Mouse (Mus musculus) urinary bladder, postnatal 25 days (tissue): Measurements from ENCODE around the gene Hvcn1.
A peak's percentile ranks its signal among the peaks of the same experiment; 100 is the strongest.
"Not testable (repeated sequence)": the region's sequence is repeated elsewhere in the genome, so short reads cannot be mapped to it uniquely, and the experiment has no call there.

Experiments
- DNase-seq: peaks from one replicate; pipeline ENCODE4 v3.0.0; 2022; ENCODE audit warnings: low spot score

Hvcn1 gene

DNA sequence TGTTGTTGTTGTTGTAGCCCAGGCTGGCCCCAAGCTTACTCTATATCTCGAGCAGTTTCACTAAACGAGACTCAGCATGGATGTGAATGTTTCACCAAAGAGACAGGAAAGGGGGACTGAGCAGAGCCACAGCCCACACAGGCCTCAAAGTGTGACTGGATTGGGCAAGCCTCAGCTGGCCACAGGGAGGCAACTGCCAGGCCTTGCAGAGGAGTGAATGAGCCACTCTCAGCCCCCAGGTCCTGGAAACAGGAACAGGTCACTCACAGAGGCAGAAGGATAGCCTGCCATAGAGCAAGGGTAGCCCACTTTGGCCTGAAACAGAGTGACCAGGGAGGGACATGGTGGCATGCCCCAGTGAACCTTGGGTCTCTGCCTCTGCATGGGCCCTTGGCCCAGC, 2.4 kb upstream of the Hvcn1 start:
- DNase-seq, result no peak

GRCm38 (mm10) chr5:122208909-122209308, 2.3 kb downstream of the Hvcn1 start:
- no peak for DNase-seq

- peak; percentile 18 for DNase-seq
Observed at GRCm38 (mm10) chr5:122209591-122210368, 3.2 kb downstream of the Hvcn1 start.

- DNase-seq, result no peak
Observed at GRCm38 (mm10) chr5:122210890-122211289, 4.3 kb downstream of the Hvcn1 start.

DNA sequence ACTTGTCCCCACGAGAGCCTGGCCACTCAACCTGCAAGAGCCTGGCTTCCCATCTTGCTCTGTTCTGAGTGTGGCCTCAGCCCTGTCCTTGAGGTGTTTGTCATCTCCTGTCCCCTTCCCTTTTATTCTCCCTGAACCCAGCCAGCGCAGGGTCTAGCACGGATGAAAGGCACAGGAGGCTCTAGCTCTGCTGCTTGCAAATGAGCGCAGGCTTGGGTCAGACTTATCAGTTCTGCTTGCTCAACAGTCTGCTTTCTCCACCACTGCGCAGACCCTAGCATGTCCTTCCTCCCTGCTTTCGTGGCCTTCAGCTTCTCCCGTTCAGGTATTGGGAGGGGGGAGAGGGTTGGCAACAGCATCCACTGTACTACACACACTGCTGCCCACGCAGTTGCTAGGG, 5.5 kb downstream of the Hvcn1 start:
- no peak for DNase-seq

GRCm38 (mm10) chr5:122212820-122213219, 6.2 kb downstream of the Hvcn1 start:
- not testable (repeated sequence) for DNase-seq

GRCm38 (mm10) chr5:122213861-122214260, 7.3 kb downstream of the Hvcn1 start:
- no peak for DNase-seq

DNA sequence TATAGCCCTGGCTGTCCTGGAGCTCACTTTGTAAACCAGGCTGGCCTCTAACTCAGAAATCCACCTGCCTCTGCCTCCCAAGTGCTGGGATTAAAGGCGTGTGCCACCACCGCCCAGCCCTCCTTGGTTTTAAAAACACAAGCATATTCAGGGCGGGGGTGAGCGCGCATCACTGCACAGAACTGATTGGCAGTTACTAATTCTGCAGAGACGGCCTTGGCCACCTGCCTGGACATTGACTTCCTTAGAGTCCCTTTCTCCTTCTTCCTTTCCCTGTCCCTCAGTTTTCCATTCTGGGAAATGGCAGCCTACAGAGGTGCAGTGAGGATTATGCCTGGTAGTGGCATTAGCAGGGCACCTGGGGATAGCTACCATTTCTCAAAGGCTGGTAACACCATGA, 11.0 kb downstream of the Hvcn1 start:
- DNase-seq, result no peak

DNA sequence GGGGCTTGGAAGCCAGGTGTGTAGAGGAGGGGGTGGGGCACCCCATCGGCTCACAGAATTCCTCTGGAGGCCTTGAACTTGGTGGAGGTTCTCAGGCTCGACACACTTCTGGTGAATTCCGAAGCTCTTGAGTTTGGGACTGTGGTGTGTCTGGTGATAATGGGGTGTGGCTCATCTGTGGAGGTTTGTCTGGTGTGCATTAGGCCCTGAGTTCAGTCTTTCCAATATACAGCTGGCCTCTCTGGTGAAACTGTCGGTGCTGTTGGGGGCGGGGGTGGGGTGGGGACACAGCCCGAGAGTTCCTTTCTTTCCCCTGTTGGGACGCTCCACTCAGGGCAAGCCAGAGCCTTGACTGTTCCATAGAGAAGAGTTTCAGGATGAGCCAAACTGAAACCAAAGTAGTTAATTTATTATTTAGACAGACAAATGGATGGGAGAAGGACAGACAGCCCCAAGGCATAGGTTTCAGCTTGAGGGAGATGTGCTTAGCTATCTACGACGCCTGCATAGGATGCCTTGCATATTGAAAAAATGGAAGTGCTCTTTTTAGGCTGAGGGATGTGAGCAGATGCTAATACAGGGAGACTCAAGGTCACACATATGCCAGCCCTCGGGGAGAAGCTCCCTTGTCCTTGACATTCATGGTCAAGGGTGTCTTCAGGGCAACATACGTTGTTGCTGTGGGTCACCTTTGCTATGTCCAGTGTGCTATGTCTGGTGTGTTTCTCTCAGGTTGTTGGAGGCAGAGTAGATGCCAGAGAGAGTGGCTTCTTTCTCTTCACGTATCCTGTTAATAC, 11.7 kb downstream of the Hvcn1 start:
- no peak for DNase-seq

DNA sequence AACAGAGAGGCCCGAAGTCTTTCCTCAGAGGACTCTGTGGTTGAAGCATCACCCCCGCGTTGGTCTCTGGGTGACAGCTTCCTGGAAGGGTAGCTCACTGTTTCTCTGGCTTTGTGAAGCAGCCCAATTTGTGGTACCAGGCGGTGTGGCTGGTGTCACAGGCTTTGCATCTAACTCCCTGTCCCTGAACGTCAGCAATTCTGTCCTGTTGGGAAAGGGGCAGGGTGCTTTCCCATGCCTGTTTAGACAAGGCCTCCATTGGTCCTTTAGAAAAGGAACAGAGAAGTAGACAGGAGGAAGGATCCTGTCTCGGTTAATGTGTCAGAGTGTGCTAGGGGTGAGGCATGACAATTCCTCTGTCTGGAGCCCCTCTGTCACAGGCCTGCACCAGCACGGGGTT, 12.3 kb downstream of the Hvcn1 start:
- no peak for DNase-seq

DNA sequence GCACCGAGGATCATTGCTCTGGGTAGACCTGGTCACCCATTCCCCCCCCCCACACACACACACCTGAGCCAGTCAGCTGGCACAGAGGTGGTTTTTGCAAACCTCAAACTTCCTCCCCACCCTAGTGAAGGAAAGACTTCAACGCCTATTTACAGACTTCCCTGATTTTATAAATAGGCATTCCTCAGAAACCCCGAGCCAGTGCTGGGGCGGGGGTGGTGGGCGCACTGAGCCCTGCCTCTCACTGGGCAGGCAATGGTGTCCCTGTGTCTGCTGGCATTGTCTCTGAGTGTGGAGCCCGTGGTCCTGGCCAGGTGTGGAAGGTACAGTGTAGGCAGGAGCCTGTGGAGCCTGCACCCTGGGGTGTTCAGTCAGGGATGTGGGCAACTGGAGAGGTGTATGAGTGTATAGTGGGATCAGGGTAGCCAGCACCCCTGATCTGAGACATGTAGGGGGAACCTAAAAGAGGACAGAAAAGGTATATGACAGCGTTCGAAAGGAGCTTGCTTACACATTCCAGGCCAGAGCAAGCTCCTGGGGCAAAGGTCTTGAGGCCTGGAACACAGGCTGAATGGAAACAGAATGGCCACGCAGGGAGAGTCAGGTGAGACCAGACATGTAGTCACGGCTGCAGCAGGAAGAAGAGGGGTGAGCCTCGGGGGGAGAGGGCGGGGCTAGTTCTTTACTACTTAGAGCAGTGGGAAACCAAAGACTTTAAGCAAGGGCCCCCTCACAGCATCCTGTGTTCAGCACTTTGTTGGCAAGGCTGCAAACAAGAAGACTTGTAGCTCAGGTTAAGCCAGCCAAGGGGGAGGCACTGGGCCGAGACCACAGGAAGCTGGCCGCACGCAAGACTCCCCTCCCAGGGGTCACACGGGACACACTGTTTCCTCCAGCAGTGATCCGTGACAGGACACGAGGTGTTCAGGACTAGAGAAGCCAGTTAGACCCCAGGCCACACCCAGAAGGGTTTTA, 13.3 kb downstream of the Hvcn1 start:
- no peak for DNase-seq

- no peak for DNase-seq
Observed at GRCm38 (mm10) chr5:122221085-122221484, 14.5 kb downstream of the Hvcn1 start.

GRCm38 (mm10) chr5:122224291-122224690, 17.7 kb downstream of the Hvcn1 start:
- no peak for DNase-seq

DNA sequence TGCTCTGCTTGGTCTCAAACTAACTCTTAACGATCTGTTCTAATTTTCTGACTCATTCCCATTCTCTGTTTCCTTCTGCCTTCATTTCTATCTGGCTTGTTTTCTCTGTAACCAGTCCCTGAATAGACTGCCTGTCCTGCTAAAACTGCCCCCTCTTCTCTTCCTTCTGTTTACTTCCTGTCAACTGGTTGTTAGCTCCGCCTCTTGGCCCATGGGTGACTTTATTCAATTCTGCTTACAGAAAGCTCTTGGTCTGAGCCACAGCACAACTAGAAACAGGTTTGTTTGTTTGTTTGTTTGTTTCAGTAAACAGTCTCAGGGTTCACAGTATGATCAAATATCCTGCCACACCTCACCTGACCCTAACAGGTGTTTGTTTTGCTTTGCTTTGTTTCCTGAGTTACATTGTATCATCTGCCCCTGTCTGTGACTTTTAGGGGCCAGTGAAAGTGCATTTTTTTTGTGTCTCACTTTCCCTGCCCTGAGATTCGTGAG, 21.7 kb downstream of the Hvcn1 start:
- DNase-seq, result no peak

DNA sequence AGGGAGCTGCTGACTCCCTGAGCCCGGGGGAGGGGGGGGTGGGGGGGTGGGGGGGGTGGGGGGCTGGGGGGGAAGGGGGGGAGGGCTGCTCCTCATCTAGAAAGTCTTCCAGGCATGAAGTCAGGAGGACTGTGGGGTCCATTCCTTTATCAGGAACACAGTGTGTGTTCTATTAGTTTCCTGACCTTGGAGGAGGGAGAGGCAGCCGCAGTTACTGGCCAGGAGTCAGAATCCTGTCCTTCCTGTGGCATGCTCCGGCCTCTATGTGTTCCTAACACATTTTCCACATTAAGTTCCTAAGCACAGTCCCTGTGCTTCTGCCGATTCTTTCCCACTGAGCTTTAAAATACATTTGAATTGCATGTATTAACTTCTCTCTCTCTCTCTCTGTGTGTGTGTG, 22.2 kb downstream of the Hvcn1 start:
- no peak for DNase-seq

DNA sequence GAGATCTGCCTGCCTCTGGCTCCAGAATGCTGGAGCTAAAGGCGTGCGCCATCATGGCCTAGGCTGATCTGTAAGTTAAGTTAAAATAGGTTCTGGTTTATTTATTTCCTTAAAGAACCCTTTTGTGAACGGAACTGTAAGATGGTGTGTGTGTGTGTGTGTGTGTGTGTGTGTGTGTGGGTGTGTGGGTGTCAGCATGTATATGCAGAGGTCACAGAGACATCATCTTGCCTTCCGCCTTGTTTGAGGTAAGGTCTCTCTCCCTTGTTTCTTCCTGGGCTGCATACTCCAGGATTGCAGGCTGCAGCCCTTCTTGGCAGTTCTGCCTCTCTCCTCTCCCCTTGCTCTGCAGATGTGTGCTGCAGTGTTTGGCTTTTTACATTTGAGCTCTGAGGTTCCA, 24.2 kb downstream of the Hvcn1 start:
- DNase-seq, result no peak

DNA sequence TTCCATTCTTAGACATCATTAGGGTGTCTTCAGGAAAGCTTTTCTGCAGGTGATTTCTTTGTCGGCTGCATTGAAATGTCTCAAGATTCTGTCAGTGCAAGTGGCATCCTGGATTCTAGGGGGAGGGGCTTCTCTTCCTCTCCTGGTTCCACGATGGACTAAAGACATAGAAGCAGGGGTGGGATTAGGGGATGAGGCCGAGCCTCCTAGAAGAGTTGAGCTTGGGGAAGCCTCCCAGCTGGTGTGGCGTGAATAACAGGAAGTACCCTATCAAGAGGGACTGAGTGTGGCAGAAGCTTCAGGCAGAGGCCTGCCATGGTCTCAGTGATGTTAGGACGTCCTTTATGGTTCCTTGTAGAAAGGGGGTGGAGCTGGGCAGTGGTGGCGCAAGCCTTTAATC, 24.8 kb downstream of the Hvcn1 start:
- DNase-seq, result no peak

GRCm38 (mm10) chr5:122232004-122232403, 25.4 kb downstream of the Hvcn1 start:
- no peak for DNase-seq

DNA sequence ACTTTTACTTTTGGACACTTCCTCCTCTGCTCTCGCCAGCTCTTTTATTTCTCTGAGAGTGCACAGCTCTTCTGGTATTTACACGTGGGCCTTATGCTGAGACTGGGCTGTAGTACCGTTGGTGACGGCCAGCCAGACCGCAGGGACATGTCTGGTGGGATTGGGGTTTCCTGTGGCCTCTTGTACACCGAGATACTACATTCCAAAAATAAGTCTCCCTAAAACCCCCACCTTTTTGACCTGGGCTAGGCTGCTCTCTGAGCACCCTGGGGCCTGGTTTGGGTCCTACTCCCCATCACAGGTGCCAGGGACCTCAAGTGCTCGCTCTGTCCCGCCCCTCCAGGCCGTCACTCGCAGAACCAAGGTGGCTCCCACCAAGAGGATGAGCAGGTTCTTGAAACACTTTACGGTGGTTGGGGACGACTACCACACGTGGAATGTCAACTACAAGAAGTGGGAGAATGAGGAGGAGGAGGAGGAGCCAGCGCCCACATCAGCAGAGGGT, 26.5 kb downstream of the Hvcn1 start:
- no peak for DNase-seq

- DNase-seq, result no peak
Observed at GRCm38 (mm10) chr5:122233695-122234094, 27.1 kb downstream of the Hvcn1 start.

GRCm38 (mm10) chr5:122234319-122235195, 28.0 kb downstream of the Hvcn1 start:
- DNase-seq, result no peak
